Mouse (Mus musculus): ENCODE measurements around the gene Pde7b.

DNA sequence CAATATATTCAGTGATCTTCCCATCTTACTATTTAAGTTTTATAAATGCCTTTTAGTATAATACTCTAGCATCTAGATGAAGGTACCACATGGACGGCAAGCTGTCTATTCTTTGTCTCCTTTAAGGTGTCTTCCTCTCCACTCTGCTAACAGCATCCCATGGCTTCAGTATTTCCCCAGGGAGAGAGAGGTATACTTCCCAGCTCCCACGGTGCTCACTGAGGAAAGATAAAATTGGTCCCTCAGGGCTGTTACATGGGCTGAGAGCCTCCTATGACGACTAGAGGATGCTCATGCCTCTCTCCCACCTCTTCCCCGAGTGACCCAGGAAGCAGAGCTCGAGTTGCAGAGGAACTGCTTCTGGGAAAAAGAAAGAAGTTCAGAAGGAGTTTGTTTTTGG, 130.9 kb downstream of the Pde7b start:
- TF ChIP-seq CTCF (IDR thresholded peaks at IDR 0.05; ENCODE audit: low read depth) (no peak), EP300 (optimal IDR thresholded peaks at IDR 0.05) (no peak)
